In the genomic region with DNA sequence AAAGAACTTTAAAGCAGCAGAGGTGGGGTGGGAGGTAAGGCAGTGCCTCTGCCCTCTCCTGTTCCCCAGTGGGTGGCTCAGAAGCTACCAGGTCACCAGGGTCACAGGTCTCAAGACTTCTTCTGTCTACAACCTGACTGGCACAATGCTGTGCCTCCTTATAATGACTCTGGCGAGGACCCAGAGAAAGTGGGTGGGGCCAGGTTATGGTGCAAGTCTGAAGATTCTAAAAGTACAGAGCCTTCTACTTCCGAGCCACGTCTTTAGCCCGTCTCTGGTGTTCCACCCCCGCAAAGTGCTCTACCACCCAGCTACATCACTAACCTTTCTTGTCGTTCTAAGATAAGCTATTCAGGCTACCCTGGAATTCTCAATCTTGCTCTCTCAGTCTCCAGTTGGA, we compare ENCODE assay signal across 9 mouse cellular contexts. TPM values are rescaled to one million over a fixed set of nuclear protein-coding genes. Genes with fewer than 3 reads are reported as not detected.
DNase-seq lines count a peak whose midpoint lies in the region; TF ChIP-seq lines count a peak whose summit lies in the region.
"Had no signal": no experiment of that assay in that cellular context is flagged by ENCODE, and none has a peak within 500 bp of the region (broad histone marks: within the 10 kb centered on the region; RNA-seq: fewer than 3 reads in every experiment).

No protein-coding gene starts in this region.

- no peak for TF ChIP-seq CTCF in bone marrow macrophage, adult 2 months (IDR thresholded peaks at IDR 0.05; ENCODE audit: low read depth, low read length)

- no peak for TF ChIP-seq POLR2A in bone marrow macrophage, adult 2 months (IDR thresholded peaks at IDR 0.05; ENCODE audit: borderline replicate concordance, low read depth, low read length)

- H3K27ac ChIP-seq in bone marrow macrophage, adult 2 months (ENCODE audit: insufficient read depth, low read depth, low read length) = peak overlapping the region; percentile 91
- H3K27ac ChIP-seq: limb, embryonic 13.5 days had no signal

- DNase-seq in heart, adult 18-20 months = peak; percentile 47 to 51
- DNase-seq in heart, postnatal 4 days = no peak
- DNase-seq in lung, adult 18-20 months = peak; percentile 83 to 89
- peak; percentile 29 to 44 for DNase-seq in spleen, postnatal 14 days (ENCODE audit: low spot score in 2 of 2)
- DNase-seq in right cerebral cortex, postnatal 10 days (ENCODE audit: low spot score in 2 of 2) = no peak
- no peak for DNase-seq in cerebellum, adult 18-20 months
- no peak for DNase-seq in gastrocnemius, adult 18-20 months (ENCODE audit: low spot score)

- H3K4me1 ChIP-seq in bone marrow macrophage, adult 2 months (ENCODE audit: control insufficient read depth, insufficient read depth, low read length) = peaks cover 52% of the 10 kb centered on the region

- H3K4me3 ChIP-seq in bone marrow macrophage, adult 2 months (ENCODE audit: insufficient read depth, low read length) = peak overlapping the region; percentile 31; the same call in 1 of the 2 replicates
- H3K4me3 ChIP-seq: limb, embryonic 13.5 days had no signal

RNA-seq across cellular contexts. Expression of a gene that starts 2.7 kb away (rescaled TPM):
- 1 to 10 TPM; 7.1 to 8.3 TPM for total RNA-seq in heart, adult 18-20 months (2021)
- total RNA-seq in heart, postnatal 4 days (2021) = 1 to 10 TPM; 2.1 to 2.5 TPM
- polyA plus RNA-seq in bone marrow macrophage, adult 2 months (2012; ENCODE audit: insufficient read depth, insufficient read length, missing spikeins) = 373 and 392 TPM in 2 replicates
- total RNA-seq in gastrocnemius, adult 18-20 months (2021) = 1 to 10 TPM; 2.1 to 2.2 TPM

RNA-seq across cellular contexts. Expression of a gene that starts 48.3 kb away (rescaled TPM):
- total RNA-seq in heart, adult 18-20 months (2021) = 1 to 10 TPM; 5.2 to 7.1 TPM
- 1 to 10 TPM; 6.9 to 9.3 TPM for total RNA-seq in heart, postnatal 4 days (2021)
- 5.5 and 7.3 TPM in 2 replicates for polyA plus RNA-seq in bone marrow macrophage, adult 2 months (2012; ENCODE audit: insufficient read depth, insufficient read length, missing spikeins)
- total RNA-seq in gastrocnemius, adult 18-20 months (2021) = 1 to 10 TPM; 5.0 to 6.3 TPM

RNA-seq across cellular contexts. Expression of a gene that starts 55.5 kb away (rescaled TPM):
- 10 to 100 TPM; 34.4 to 36.3 TPM for total RNA-seq in heart, adult 18-20 months (2021)
- 10 to 100 TPM; 26.9 to 30.6 TPM for total RNA-seq in heart, postnatal 4 days (2021)
- 4.9 and 5.8 TPM in 2 replicates for polyA plus RNA-seq in bone marrow macrophage, adult 2 months (2012; ENCODE audit: insufficient read depth, insufficient read length, missing spikeins)
- 10 to 100 TPM; 22.7 to 25.2 TPM for total RNA-seq in gastrocnemius, adult 18-20 months (2021)

Comparison
In these comparisons a context has a peak if more than half of its experiments do, and no peak if none do; other contexts are left out.
1. DNase-seq: peak in heart, adult 18-20 months (2 of 2), lung, adult 18-20 months (2 of 2) and spleen, postnatal 14 days (2 of 2); none in heart, postnatal 4 days (single experiment), right cerebral cortex, postnatal 10 days (0 of 2), cerebellum, adult 18-20 months (0 of 2) and gastrocnemius, adult 18-20 months (single experiment).